Mouse (Mus musculus) limb, embryonic 14.5 days (tissue): ENCODE measurements around the gene Slc25a51. TPM values are rescaled to one million over a fixed set of nuclear protein-coding genes. Genes with fewer than 3 reads are reported as not detected.
A peak's percentile ranks its signal among the peaks of the same experiment; 100 is the strongest.

Source experiments
- ATAC-seq: fragments of 200-750 bp; cut with Nextera tagmentation; 2 replicates; pipeline ENCODE4 v1.8.0; 2017; ENCODE audit warnings: low read depth, moderate number of reproducible peaks, moderate TSS enrichment; ENCODE audit not compliant: low FRiP score
- DNase-seq: peaks from one replicate; pipeline ENCODE4 v3.0.0-alpha.2; 2015; ENCODE audit warnings: low spot score
- H3K27ac ChIP-seq: fragments of 300-500 bp; sonication (generic); replicated peaks from 2 replicates; pipeline ENCODE4 v1.5.1; 2014; ENCODE audit warnings: low read depth, mild to moderate bottlenecking, low read length, moderate library complexity, mixed read lengths
- H3K27me3 ChIP-seq: fragments of 300-500 bp; sonication (generic); 2 replicates; pipeline ENCODE4 v1.6.1; 2014; ENCODE audit warnings: low read length, mixed read lengths; ENCODE audit not compliant: control insufficient read depth, insufficient read depth
- H3K36me3 ChIP-seq: fragments of 300-500 bp; sonication (generic); 2 replicates; pipeline ENCODE4 v1.6.1; 2014; ENCODE audit warnings: mild to moderate bottlenecking, low read length, moderate library complexity, mixed read lengths; ENCODE audit not compliant: control insufficient read depth, insufficient read depth
- H3K4me1 ChIP-seq: fragments of 300-500 bp; sonication (generic); 2 replicates; pipeline ENCODE4 v1.6.1; 2014; ENCODE audit warnings: antibody characterized with exemption, low read length, mixed read lengths; ENCODE audit not compliant: control insufficient read depth, insufficient read depth
- H3K4me2 ChIP-seq: fragments of 300-500 bp; sonication (generic); replicated peaks from 2 replicates; pipeline ENCODE4 v1.6.1; 2014; ENCODE audit warnings: low read depth, mild to moderate bottlenecking, low read length, moderate library complexity; ENCODE audit not compliant: severe bottlenecking
- H3K4me3 ChIP-seq: fragments of 300-500 bp; sonication (generic); replicated peaks from 2 replicates; pipeline ENCODE4 v1.5.1; 2014; ENCODE audit warnings: low read length
- H3K9ac ChIP-seq: fragments of 300-500 bp; sonication (generic); 2 replicates; pipeline ENCODE4 v1.6.1; 2014; ENCODE audit warnings: mild to moderate bottlenecking, low read depth, low read length, moderate library complexity; ENCODE audit not compliant: severe bottlenecking
- H3K9me3 ChIP-seq: fragments of 300-500 bp; sonication (generic); 2 replicates; pipeline ENCODE4 v1.6.1; 2016; ENCODE audit warnings: low read length; ENCODE audit not compliant: control insufficient read depth
- POLR2A ChIP-seq: fragments of 200-500 bp; IDR thresholded peaks from 2 replicates; pipeline ENCODE4 v1.8.0; 2012; ENCODE audit warnings: inconsistent platforms, mild to moderate bottlenecking, moderate library complexity, borderline replicate concordance; ENCODE audit not compliant: insufficient read depth, insufficient read length; ENCODE audit errors: extremely low read depth
- WGBS: fragments of 180-500 bp; shearing (Covaris S2); extraction: QIAGEN DNeasy Blood & Tissue Kit; methylation state at CpG from one replicate; pipeline ENCODE4 v1.1.7; 2014; 5-methylcytosine and 5-hydroxymethylcytosine counted together
- polyA plus RNA-seq, 2 experiments: library from polyadenylated mRNA; depleted of rRNA in 1 of 2; stranded (reverse) in 1 of 2; unstranded in 1 of 2; fragments of >200 nt; fragmentation: Nextera tagmentation in 1 of 2; extraction: Ambion mirVana in 1 of 2; gene quantifications; 2 replicates each; pipeline versions ENCODE4 v1.2.1 to v1.2.3; 2012 to 2014

Slc25a51 gene
- polyA plus RNA-seq, 2 experiments: 41.5 to 85.5 TPM

DNA sequence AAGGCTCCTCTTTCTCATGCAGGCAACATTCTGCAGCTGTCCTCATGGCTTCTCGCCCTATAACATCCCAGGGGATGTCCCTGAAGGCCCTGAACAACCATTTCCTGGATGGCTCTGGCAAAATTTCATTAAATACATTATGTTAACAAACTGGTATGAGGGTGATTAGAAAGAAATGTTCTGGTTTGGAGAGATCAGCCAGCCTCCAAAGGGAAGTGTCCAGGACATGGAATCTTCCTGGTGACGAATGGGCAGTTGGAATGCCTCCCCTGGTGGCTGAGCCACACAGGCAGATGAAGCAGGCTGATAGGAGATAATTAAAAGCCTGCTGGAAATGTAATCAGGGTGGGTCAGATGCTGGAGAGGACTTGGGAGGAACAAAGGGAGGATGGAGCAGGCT lies 27.3 kb upstream of the Slc25a51 start:
- H3K9me3 ChIP-seq: no peaks in the 10 kb centered on the region
- no peak overlapping the region for H3K4me3 ChIP-seq
- H3K36me3 ChIP-seq: no peaks in the 10 kb centered on the region; the same call in 1 of the 2 replicates
- H3K27me3 ChIP-seq: no peaks in the 10 kb centered on the region
- DNase-seq (no peak), ATAC-seq (no peak)
- peaks cover 56% of the 10 kb centered on the region for H3K4me1 ChIP-seq
- 53% methylated on average over 2 of the region's 2 CpGs for WGBS
- H3K9ac ChIP-seq: no peak overlapping the region
- no peak overlapping the region for H3K4me2 ChIP-seq
- 0 out of 2 replicates have a peak overlapping the region, but pooled peaks have one; percentile 26 for H3K27ac ChIP-seq
- no peak for TF ChIP-seq POLR2A

- TF ChIP-seq POLR2A: no peak
- Histone ChIP-seq H3K9me3 (no peaks in the 10 kb centered on the region), H3K27me3 (no peaks in the 10 kb centered on the region), H3K36me3 (no peaks in the 10 kb centered on the region; the same call in 1 of the 2 replicates), H3K4me2 (no peak overlapping the region), H3K4me1 (peaks cover 54% of the 10 kb centered on the region), H3K4me3 (no peak overlapping the region), H3K27ac (no peak overlapping the region), H3K9ac (no peak overlapping the region)
- DNase-seq (no peak), ATAC-seq (no peak)
- WGBS: 59% methylated on average over 4 of the region's 4 CpGs
Observed at GRCm38 (mm10) chr4:45434681-45435080, 26.1 kb upstream of the Slc25a51 start.

- no peak overlapping the region for H3K9ac ChIP-seq
- H3K9me3 ChIP-seq: no peaks in the 10 kb centered on the region
- no peak for DNase-seq
- H3K4me2 ChIP-seq: no peak overlapping the region
- no peak overlapping the region for H3K4me3 ChIP-seq
- TF ChIP-seq POLR2A: no peak
- no peak for ATAC-seq
- no peaks in the 10 kb centered on the region for H3K27me3 ChIP-seq
- no peaks in the 10 kb centered on the region; the same call in 1 of the 2 replicates for H3K36me3 ChIP-seq
- peaks cover 48% of the 10 kb centered on the region for H3K4me1 ChIP-seq
- no peak overlapping the region for H3K27ac ChIP-seq
- WGBS: 56% methylated on average over 12 of the region's 12 CpGs
Observed at GRCm38 (mm10) chr4:45434071-45434470, 25.5 kb upstream of the Slc25a51 start.

GRCm38 (mm10) chr4:45431806-45432205 lies 23.2 kb upstream of the Slc25a51 start:
- H3K9ac ChIP-seq: no peak overlapping the region
- TF ChIP-seq POLR2A: no peak
- DNase-seq: no peak
- H3K4me2 ChIP-seq: no peak overlapping the region
- no peaks in the 10 kb centered on the region for H3K27me3 ChIP-seq
- 61% methylated on average over 3 of the region's 3 CpGs for WGBS
- ATAC-seq: no peak
- no peaks in the 10 kb centered on the region for H3K9me3 ChIP-seq
- H3K27ac ChIP-seq: no peak overlapping the region
- H3K4me3 ChIP-seq: no peak overlapping the region
- no peaks in the 10 kb centered on the region; the same call in 1 of the 2 replicates for H3K36me3 ChIP-seq
- peaks cover 41% of the 10 kb centered on the region for H3K4me1 ChIP-seq

DNA sequence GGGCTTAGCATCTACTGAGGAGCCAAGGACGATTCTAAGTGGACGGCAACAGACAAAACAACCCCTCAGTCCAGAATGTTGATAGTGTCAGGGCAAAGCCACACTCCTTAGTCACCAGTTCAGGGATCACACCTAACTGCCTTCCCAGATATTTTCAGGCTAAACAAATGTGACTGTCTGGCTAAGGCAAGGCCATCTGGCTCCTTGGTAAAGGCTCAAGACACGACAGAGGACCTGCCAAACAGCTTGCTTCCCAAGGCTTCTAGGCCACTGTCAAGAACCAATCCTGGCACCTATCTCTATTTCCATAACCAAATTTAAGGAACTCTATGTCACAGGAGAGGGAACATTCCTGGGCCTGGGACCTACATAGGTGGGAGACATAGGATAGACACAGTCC lies 22.8 kb upstream of the Slc25a51 start:
- no peak for ATAC-seq
- Histone ChIP-seq H3K27ac (no peak overlapping the region), H3K36me3 (no peaks in the 10 kb centered on the region; the same call in 1 of the 2 replicates), H3K9me3 (no peaks in the 10 kb centered on the region), H3K27me3 (no peaks in the 10 kb centered on the region), H3K4me3 (no peak overlapping the region), H3K4me2 (no peak overlapping the region), H3K4me1 (peaks cover 36% of the 10 kb centered on the region), H3K9ac (no peak overlapping the region)
- 96% methylated on average over 3 of the region's 3 CpGs for WGBS
- TF ChIP-seq POLR2A: no peak
- no peak for DNase-seq

- Histone ChIP-seq H3K4me1 (peaks cover 17% of the 10 kb centered on the region), H3K27ac (no peak overlapping the region), H3K4me3 (no peak overlapping the region), H3K9ac (no peak overlapping the region), H3K4me2 (no peak overlapping the region), H3K27me3 (no peaks in the 10 kb centered on the region), H3K9me3 (no peaks in the 10 kb centered on the region), H3K36me3 (no peaks in the 10 kb centered on the region; the same call in 1 of the 2 replicates)
- no peak for TF ChIP-seq POLR2A
- ATAC-seq (no peak), DNase-seq (no peak)
- 82% methylated on average over 7 of the region's 7 CpGs for WGBS
Observed at GRCm38 (mm10) chr4:45429451-45429850, 20.9 kb upstream of the Slc25a51 start.
